Mouse (Mus musculus) brain, embryonic 14.5 days (tissue): ENCODE measurements at regions not wholly inside any gene's neighbourhood (a gene's known extent, or its start where the extent isn't known, plus 50 kb on each side); places are given as distances from the start of the nearest gene placed in this dataset.

Experiments used
- DNase-seq: peaks from one replicate; pipeline ENCODE4 v3.0.0-alpha.2; 2011; ENCODE audit warnings: low read depth
- CTCF ChIP-seq: fragments of 200-500 bp; IDR thresholded peaks from 2 replicates; pipeline ENCODE4 v1.5.1; 2012; ENCODE audit warnings: inconsistent platforms, mild to moderate bottlenecking, moderate library complexity, borderline replicate concordance; ENCODE audit not compliant: insufficient read depth, insufficient read length; ENCODE audit errors: extremely low read depth
- POLR2A ChIP-seq: fragments of 200-500 bp; IDR thresholded peaks from 2 replicates; pipeline ENCODE4 v1.6.1; 2012; ENCODE audit warnings: mild to moderate bottlenecking, inconsistent platforms, borderline replicate concordance; ENCODE audit not compliant: poor library complexity, insufficient read depth, insufficient read length, severe bottlenecking; ENCODE audit errors: extremely low read depth

GRCm38 (mm10) chr15:13455560-13456219 is 282.2 kb upstream of the Cdh6 start:
- peak; percentile 57 for DNase-seq

GRCm38 (mm10) chr15:13450385-13450784 is 276.9 kb upstream of the Cdh6 start:
- no peak for DNase-seq
- TF ChIP-seq POLR2A (no peak), CTCF (no peak)

More at GRCm38 (mm10) chr15:13455560-13456219, 282.2 kb upstream of the Cdh6 start:
- TF ChIP-seq CTCF (no peak), POLR2A (no peak)

- TF ChIP-seq POLR2A = no peak
- TF ChIP-seq CTCF = no peak
- DNase-seq = no peak
Measured at GRCm38 (mm10) chr15:13434608-13435007, 261.1 kb upstream of the Cdh6 start.

- TF ChIP-seq CTCF = no peak
- TF ChIP-seq POLR2A = no peak
- no peak for DNase-seq
Measured at GRCm38 (mm10) chr15:13432971-13433370, 259.5 kb upstream of the Cdh6 start.

- TF ChIP-seq POLR2A = no peak
- peak; percentile 32 for DNase-seq
Measured at GRCm38 (mm10) chr15:13419616-13420015, 246.1 kb upstream of the Cdh6 start.

- TF ChIP-seq POLR2A (no peak), CTCF (no peak)
- DNase-seq = peak; percentile 84
Measured at GRCm38 (mm10) chr15:13410065-13410688, 236.7 kb upstream of the Cdh6 start.

GRCm38 (mm10) chr15:13393155-13393554 is 219.7 kb upstream of the Cdh6 start:
- peak; percentile 96 for DNase-seq
- TF ChIP-seq CTCF (no peak), POLR2A (no peak)

GRCm38 (mm10) chr15:13391331-13391730 is 217.9 kb upstream of the Cdh6 start:
- no peak for TF ChIP-seq POLR2A
- TF ChIP-seq CTCF = no peak
- DNase-seq = no peak

GRCm38 (mm10) chr15:13384815-13385214 is 211.3 kb upstream of the Cdh6 start:
- TF ChIP-seq CTCF (no peak), POLR2A (no peak)
- DNase-seq = peak; percentile 58

GRCm38 (mm10) chr15:13375590-13375989 is 202.1 kb upstream of the Cdh6 start:
- no peak for DNase-seq
- no peak for TF ChIP-seq POLR2A
- no peak for TF ChIP-seq CTCF

- DNase-seq = no peak
- TF ChIP-seq POLR2A (no peak), CTCF (no peak)
Measured at GRCm38 (mm10) chr15:13368799-13369198, 195.3 kb upstream of the Cdh6 start.
